Mouse (Mus musculus): ENCODE measurements around the gene Tas2r134.

The Tas2r134 gene

DNA sequence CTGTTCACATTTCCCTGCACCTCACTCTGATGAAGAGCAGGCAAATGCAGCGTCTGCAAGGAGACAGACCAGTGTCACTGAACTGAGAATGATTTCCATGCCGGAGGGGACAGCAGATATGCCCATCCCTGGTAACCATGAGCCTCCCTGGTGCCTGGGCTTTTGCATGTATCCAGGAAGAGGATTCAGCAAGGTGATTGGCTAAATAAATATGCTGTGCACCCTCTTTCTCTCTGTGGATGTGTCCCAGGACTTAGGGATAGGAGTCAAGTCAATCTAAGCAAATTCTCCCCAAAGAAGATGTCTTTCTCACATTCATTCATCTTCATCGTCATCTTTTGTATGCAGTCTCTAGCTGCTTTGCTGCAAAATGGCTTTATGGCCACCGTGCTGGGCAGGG, at the start of gene Tas2r134:
TSS of gene Tas2r134 (plus strand) at position 301 of the 400 bp plus-strand sequence.
- no peak for DNase-seq (ENCODE audit: low spot score)

GRCm38 (mm10) chr2:51579767-51580166, 47.5 kb upstream of the Tas2r134 start:
- DNase-seq (ENCODE audit: low spot score) = no peak

DNA sequence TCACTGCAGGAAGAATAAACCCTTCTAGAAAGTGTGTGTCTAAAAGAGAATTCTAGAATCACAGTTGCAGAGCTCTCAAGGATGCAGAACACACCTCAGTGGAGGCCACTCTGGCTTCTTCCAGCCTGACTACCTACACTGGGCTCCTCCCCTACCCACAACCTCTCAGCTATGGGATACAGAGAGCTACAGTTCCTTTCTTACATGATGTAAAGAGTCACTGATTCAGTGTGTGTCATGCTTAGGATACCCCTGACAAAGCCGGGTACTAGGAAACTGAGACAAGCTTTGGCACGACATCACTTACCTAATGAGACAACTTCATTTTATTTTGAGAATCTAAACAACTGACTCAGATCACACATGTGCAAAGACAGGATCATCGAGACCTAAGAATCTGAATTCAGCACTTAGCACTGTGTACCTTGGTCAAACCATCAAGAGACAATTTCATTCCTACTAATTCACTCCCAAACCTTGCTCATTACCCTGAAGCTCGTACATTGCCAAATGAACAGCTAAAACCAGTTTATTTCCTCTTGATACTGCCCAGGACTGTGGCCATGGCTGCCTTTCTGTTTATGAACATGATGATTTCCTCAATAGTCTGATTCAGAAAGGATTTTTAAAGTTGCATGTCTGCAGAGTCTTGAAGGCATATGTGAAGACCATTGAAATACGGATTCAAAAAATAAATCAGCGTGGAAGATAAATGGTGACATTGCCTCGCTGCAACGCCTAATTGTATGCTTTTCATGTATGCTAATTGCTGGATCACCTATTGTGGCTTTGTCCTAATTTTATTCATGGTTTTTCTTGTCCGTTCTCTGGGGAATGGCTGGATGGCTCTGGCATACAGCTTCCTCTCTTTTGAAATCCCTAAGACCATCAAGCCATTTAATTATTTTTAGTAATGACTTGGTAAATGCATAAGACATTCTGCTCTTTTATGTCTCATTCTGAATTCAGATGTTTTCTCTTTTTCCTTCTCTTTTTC, 43.0 kb upstream of the Tas2r134 start:
- no peak for DNase-seq (ENCODE audit: low spot score)

DNA sequence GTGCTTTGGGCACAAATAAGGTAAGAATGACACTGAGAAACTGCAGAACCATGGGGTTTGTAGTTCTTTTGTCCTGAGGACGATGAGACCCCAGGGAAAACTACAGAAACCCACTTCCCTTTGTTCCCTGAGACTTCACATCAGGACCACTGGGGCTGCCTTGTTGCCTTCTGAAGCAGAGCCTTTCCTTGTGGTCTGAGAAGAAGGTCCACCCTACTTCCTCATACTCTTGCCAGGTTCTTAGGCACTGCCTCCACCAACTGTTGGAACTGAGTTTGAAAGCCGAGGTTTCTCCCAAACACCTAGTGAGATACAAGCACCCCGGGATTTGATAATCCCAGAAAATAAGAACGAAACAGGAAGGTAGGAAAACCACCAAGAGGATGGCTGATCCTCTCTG, 39.0 kb upstream of the Tas2r134 start:
- DNase-seq (ENCODE audit: low spot score) = no peak

GRCm38 (mm10) chr2:51588895-51589294, 38.4 kb upstream of the Tas2r134 start:
- no peak for DNase-seq (ENCODE audit: low spot score)

DNA sequence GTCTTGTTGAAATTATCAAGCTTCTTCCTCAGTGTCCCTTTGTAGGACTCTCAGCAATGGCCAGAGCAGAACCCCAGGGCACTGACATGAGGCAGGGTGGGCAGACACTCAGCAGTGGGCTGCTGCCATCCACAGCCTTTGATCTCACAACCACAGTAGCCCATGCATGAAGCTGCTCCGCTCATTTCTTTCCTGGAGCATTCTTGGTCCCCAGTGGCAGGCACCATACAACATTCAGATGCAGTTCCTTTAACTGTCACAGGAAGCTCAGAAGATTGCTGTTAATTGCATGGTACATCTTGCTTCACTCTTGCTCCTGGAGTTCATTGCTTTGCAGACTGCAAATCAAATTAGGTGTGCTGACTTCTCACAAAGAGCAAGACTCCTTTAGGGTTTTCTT, 37.7 kb upstream of the Tas2r134 start:
- no peak for DNase-seq (ENCODE audit: low spot score)

DNA sequence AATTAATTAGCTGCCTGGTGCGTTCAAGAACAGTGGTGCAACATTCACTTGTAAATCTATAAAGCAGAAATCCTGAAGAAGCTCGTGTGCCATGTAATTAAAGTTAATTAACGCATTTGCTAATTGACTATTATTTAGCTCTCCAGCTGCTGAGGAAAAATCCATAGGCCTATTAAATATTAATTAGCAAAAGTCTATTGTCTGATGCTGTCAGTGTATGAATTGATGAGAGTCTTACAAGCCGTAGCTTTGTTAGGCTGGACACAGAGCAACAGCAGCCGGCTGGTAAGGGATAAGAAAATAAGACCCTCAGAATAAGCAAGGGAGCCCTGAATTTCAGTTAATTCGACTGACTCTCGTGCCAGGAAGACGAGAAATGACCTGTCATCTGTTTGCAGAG, 37.0 kb upstream of the Tas2r134 start:
- no peak for DNase-seq (ENCODE audit: low spot score)

DNA sequence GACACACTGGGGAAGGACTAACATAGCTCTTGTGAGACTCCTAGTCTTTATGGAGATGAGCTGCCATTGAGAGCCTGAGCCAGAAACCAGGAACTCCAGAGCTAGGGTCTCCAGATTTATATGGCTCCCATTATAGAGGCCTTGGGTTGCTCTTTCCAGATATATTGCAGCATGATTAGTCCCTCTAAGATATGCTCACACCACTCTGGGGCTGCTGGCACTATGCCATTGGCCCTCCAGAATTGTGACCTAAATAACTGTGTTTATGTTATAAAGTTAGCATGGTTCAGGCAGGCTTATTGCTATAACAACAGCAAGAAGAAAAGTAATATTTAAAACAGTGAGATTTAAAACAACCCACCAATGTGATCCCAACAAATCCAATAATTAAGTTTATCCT, 35.2 kb upstream of the Tas2r134 start:
- DNase-seq (ENCODE audit: low spot score) = no peak

- no peak for DNase-seq (ENCODE audit: low spot score)
Measured at GRCm38 (mm10) chr2:51599473-51600201, 27.7 kb upstream of the Tas2r134 start.

DNA sequence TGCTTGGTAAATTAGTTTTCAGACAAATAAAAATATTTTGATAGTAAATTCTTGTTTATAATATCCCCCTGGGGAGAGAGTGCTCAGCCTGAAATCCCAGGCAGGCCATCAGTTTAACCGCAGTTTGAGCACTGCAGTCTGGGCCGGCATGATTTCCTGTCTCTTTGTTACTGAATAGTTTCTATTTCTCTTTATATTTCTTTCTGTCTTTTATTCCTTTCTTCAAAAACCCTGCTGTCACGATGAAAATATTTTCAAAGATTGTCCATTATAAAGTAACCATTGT, 27.2 kb upstream of the Tas2r134 start:
- no peak for DNase-seq (ENCODE audit: low spot score)

- DNase-seq (ENCODE audit: low spot score) = no peak
Measured at GRCm38 (mm10) chr2:51600873-51601272, 26.4 kb upstream of the Tas2r134 start.

DNA sequence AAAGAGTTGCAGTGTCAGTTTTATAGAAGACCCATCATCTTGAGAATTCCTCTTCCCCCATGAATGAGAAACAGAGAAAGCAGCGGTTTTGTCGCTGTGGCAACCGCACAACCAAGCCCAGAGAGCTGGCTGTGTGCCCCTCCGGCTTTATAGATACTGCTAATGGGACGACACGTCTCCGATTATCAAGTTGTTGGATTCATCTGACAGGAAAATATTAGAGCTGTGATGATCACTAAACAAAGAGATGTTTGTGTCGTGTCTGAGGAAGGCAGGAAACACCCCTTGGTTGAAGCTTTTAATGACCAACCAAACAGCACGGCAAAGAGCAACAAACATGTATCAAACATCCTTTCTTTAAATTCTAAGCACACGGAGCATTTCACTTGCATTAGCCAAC, 17.0 kb upstream of the Tas2r134 start:
- DNase-seq (ENCODE audit: low spot score) = no peak

DNA sequence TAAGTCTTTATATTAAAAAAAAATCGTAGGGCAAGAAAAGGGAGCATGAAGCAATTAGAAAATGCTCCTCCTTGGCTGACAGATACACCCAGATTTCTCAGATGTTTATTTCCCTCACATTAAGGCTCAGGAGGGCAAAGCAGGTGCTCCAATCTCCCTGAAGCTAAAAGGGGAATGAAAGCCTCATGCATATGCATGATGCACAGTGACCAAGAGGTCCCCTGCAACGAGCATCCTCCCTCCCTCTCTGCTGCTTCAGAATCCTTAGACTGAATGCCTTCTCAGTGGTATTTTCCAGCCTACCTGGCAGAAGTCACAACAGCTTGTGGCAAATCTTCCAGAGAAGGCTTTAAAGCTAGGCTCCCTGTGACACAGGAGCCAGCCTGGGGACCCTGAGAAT, 16.4 kb upstream of the Tas2r134 start:
- DNase-seq (ENCODE audit: low spot score) = no peak

DNA sequence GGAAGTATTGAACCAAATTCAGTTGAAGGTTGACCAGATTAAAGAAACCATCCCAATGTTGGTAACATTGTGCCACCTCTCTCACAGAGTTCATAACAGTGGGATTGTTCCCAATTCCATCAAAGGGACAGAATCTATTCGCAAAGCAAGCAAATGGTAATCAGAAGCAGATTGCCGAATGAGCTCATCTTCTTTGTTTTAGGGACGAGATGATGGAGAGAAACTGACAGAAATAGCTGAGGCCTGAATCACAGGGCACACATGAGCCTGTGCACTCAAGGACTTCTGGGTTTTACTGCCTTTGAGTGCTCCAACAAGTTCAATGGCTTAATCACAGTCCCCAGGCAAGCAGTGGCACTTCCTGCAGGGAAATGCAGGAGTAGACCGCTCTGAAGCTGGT, 13.6 kb upstream of the Tas2r134 start:
- DNase-seq (ENCODE audit: low spot score) = no peak

DNA sequence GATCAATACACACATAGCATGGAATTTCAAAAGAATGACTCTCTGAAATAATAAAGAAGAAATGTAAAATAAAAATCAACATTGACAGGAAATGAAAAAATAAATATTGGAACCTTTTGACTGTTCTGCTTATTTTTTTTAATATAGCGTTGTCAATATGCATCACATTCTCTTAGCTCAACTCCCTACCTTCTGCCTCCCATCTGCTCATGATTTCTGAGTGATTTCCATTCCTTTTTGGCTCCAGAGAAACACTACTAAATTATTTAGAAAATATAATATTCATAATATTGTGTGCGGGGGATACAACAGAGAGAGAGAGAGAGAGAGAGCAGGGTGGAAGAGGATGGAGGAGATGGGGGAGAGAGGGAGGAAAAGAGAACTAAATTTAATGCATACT, 5.4 kb upstream of the Tas2r134 start:
- no peak for DNase-seq (ENCODE audit: low spot score)

DNA sequence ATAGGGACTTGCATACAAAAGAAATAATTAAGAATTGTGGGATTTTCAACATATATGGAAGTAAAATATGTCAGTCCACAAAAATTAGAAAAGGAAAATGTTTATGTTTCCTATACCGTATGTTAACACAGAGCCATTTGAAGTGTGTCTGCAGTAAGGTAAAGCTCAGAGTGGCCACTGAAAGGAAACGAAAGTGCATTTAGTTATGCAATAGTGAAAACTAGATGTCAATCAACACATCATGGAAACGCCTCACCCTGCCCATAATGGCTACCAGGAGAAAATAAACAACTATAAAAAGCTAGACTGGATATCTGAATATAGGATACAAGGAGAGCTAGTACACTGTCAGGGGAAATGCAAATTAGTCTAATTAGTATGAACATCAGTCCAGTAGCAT, 1.3 kb upstream of the Tas2r134 start:
- DNase-seq (ENCODE audit: low spot score) = no peak

DNA sequence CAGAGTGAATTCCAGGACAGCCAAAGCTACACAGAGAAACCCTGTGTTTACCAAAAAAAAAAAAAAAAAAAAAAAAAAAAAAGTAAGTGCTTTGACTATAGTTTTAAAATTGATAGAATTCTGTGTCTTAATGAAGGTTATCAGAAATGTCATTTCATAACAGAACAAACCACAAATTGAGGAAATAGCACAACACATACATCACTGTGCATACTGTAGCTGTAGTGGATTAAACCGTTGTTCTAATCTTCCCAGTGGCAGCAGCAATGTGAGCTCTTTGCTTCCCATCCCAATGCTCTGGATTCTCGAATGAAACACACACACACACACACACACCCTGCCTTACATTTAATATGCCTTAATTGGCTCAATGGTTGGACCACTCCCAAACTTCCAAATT, 4.1 kb downstream of the Tas2r134 start:
- DNase-seq (ENCODE audit: low spot score) = no peak

DNA sequence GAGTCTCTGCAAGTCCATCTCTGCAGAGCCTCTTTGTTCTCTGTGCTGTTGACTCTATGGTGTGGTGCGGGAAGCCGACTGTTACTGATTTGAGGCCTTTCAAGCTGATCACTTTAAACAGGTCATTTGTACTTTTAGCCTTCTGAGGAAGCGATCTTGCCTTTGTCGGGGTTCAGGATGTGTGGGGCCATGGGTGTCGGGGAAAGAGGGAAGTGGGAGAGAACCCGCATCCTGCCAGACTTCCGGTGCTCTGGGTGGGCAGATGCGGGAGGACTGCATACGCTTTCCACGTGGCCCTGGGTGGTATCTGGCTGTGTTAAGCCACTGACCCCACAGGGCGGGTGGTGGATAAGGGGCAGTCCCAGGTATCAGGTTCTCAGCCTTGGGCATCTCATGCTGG, 10.4 kb downstream of the Tas2r134 start:
- no peak for DNase-seq (ENCODE audit: low spot score)

DNA sequence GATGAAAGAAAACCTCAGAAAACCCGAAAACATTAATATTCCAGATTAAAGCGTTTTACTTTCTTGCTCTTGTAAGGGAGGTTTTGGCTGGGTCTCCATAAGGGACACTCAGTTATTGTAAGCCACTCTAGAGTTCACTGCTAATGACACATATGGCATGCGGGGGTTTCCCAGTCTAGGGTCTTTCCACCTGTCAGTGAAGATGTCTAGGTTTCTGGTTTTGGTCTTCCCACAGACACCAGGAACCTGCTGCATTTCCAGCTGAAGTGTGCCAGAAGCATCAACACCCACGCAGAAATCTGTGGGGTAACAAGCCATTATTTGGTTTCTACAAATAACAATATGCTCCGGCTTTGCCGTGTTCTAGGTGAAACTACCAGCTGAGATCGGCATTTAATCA, 14.3 kb downstream of the Tas2r134 start:
- DNase-seq (ENCODE audit: low spot score) = no peak

DNA sequence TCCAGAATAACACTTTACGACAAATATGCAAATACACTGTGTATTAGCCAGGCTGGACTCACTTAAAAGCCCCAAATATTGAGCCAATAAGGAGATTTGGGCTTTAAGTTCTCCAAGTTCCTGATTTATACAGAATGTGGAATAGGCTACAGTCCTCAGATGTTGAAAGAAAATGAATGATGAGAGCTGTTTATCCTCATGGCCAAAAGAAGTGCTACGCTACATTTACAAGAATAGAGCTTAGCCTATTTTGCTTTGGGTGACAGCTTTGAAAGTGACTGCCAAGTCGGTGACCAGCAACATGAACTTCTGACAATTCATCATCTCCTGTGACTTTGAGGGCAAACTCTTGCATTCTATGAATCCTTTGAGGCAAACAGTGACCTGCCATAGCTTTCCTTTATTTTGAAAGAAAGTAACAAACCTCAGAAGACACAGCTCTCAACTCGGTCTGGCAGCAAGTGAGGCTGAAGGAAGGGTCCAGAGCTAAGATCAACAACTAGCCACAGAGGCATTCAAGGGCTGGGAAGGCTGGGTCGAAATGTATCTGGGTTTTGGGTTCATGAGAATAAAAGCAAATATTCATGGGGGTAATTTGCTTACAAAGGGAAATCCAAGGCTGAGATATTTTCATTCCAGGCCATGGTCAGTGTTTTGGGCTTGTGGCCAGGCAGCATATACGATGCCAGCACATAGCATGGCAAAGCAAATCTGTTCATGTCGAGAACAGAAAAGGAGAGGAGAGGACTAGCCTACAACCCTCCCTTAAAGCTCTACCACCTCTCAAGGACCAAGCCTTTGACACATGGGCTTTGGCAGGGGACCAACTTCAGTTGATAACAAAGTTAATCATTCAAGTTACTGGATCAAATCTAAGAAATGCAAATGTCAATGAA, 16.2 kb downstream of the Tas2r134 start:
- DNase-seq (ENCODE audit: low spot score) = no peak

GRCm38 (mm10) chr2:51647972-51648371, 20.7 kb downstream of the Tas2r134 start:
- DNase-seq (ENCODE audit: low spot score) = no peak

- DNase-seq (ENCODE audit: low spot score) = no peak
Measured at GRCm38 (mm10) chr2:51649887-51650286, 22.6 kb downstream of the Tas2r134 start.
